Mouse (Mus musculus) frontal cortex, adult 2 months (tissue): Measurements from ENCODE around the gene Spata13. TPM values are rescaled to one million over a fixed set of nuclear protein-coding genes. Genes with fewer than 3 reads are reported as not detected.

Experiments used
- DNase-seq, 2 experiments: peaks; one replicate each; pipeline ENCODE4 v3.0.0; 2022; ENCODE audit warnings: low spot score in 1 of 2; ENCODE audit errors: extremely low spot score in 1 of 2
- polyA plus RNA-seq: library from polyadenylated mRNA; depleted of rRNA; stranded (reverse); fragments of >200 nt; gene quantifications from 2 replicates; pipeline ENCODE4 v1.2.3, GENCODE M21; 2012

The Spata13 gene
- polyA plus RNA-seq, 1 experiment, result 9.5 TPM

DNA sequence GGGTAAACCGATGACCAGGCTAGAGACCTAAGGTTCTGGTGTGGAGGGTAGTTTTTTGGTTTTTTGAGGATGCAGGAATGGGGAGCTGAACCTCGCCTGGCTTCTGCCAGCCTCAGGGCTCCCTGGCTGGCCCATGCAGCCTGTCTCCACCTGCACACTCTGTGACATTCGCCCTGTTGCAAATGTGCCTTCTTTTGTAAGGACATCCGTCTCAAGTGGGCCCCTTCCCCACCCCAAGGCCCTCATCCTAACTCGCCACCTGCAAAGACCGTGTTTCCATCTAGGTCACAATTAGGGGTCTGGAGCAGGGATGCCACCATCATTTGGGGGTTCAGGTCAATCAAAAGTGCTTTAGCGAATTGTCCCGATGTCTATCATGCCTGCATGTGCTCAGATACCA is 75.9 kb downstream of the Spata13 start:
- DNase-seq, result no peak

DNA sequence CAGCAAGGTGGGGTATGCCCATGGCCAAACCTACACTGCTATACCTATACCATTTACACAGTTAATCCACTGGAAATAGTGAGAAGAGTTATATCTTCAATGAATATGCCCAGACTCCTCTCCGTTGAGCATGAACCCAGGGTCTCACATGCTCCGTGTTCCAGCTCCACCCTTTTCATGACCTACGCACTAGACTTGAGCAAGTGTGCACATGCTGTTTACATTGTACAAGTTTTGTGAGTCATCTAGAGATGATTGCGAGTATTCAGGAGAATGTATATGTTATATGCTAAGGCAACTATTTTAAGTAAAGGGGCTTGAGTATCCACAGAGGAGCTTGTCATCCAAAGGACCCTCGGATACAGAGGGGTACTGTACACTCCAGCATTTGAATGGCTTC is 77.4 kb downstream of the Spata13 start:
- DNase-seq, result no peak

DNA sequence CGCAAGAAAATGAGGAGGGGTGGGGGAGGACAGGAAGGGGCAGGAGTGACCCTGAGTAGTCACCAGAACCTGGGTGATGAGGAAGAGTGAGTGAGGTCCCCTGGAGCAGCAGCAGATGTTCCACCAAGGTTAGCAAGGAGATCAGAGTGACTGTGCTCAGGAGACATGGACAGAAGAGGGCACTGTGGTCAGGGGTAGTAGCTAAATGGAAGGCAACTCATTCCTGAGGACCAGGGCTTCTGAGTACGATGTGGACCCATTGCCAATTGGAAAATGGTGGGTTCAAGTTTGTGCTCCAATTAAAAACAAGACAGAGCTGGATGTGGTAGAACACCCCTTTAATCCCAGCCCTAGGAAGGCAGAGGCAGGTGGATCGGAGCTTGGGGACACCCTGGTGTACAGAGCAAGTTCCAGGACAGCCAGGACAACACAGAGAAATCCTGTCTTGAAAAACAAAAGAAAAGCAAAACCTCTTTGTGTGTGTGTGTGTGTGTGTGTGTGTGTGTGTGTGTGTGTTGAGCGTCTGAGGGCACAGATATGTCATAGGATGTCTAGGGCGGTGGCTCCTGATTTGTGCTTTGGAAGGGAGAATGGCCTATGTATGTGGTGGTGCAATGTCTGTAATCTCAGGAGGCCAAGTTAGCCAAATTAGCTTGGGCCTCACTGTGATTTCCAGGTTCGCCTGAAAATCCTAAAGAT is 77.9 kb downstream of the Spata13 start:
- DNase-seq, result no peak

DNA sequence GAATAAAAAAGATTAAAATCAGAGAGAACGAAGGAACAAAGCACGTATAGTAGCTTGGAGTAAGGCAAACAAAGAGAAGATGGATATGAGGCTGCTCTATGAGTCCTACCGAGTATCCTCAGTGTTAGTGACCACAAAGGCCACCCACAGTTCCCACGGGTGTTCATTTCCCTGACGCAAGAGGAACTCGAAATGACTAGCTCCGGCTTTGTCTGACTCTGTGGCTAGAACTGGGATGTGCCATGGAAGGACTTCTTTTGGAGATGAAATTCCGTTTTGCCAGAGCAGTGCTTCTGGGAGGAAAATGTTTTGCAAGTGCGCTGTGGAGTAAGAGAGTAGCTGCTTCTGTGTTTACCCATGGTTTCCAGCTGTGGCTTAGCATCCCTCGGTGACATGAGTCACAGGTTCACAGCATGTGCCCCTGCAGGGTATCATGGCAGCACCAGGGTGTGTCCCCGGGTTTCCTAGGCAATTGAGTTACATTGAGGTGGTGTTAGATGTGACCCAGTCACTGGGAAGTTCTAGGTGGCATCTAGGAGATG is 78.6 kb downstream of the Spata13 start:
- no peak for DNase-seq

DNA sequence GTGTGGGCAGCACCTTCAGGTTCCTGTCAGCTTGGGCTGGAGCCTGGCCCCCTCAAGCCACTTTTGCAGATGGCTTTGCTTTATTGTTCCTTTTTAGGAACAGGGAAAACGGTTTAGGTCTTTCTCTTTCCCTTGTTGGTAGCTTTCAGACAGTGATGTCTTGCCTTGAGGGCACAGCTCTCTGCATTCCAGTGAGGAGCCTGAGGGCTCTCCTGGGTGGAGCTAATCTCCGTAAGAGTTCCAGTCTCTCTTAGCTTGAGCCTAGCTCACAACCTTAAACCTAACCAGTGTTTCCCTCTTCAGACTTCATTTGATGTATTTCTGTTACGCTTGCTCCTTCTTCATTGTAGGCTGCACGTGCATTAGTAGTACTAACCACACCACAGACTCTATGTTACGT is 81.9 kb downstream of the Spata13 start:
- DNase-seq, result no peak

DNA sequence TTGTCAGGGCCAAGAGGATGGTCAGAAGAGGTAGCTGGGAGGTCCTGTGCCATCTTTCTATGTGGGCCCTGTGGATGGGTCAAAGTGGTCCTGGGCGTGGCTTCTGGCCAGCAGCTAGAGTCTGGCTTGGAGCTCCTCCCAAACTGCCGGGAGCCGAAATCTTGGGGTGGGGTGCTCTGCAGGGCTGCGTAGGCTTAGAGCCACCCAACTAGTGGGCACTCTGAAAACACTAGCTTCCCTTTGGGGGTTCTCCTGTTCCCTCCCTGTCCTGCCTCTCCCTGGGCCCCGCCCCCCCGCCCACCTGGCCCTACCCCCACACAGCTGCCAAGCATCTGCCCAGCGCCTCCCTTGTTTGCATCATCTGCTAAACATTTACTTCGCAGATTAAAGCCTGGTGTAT is 87.5 kb downstream of the Spata13 start:
- DNase-seq, result no peak

DNA sequence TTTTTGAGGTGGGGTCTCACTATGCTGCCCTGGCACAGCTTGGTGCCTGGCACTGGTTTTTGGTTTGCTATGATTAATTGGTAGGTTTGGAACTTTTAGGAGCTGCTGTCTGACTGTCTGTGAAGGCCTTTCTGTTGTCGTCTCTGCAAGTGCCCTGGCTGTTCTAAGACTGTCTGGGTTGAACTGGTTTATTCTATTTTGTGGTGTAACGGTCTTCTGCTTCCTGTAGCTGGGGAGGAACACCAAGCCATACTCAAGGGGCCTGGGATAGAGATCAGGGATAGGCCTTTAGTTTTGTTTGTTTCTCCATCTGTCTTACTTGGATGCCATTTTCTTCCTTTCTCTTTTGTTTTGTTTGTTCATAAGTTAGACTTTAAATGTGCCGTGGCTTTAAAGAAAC is 88.1 kb downstream of the Spata13 start:
- no peak for DNase-seq

DNA sequence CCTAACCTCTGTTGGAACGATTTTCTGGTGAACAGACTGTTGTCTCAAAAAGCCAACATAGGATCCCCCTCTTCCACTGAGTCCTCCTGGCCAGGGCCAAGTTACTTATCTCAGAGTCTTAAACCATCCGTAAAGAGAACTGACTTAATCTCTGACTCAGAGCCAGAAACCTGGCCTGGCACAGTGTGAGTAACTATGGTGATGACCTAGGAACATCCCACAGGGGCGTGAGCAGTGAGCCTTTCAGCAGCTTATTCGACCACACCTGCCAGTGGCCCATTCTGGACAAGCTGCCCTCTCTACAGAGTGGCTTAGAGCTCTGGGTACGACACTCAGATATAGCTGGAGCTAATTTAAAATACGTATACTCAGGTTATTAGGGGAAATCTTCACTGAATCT is 92.3 kb downstream of the Spata13 start:
- no peak for DNase-seq

DNA sequence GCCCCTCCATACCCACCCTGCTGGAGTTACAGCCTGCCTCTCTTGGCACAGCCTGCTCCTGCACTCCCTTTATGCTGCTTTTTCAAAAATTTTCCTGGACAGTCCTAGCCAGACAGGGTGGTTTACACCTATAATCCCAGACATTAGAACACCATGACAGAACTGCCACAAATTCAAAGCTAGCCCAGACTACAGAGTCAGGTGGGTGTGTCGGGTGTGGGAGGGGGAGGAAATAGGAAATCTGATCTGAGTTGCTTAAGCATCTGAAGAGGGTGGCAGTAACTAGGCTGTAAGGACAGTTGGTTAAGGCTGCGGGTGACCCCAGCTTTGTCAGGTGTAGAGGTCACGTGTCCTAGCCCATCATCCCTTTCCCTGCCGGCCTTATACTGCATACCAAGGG is 93.3 kb downstream of the Spata13 start:
- no peak for DNase-seq

DNA sequence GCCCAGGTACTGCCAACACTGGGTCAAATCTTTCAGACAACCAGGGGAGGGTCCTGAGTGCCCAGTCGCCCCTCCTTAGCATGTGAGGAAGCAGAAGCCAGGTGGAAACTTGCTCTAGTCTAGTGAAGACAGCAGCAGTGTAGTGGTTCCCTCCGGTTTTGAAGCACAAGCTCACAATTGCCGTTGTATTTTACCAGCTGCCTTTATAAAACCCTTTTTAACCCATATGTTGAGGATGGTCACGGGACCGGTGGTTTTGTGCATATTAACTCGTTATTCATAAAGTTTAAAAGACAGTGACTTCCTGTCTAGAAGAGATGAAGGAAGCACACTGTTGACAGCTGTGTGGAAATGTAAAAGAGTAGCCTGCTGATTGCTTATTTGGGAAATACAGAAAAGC is 98.3 kb downstream of the Spata13 start:
- DNase-seq, result no peak

DNA sequence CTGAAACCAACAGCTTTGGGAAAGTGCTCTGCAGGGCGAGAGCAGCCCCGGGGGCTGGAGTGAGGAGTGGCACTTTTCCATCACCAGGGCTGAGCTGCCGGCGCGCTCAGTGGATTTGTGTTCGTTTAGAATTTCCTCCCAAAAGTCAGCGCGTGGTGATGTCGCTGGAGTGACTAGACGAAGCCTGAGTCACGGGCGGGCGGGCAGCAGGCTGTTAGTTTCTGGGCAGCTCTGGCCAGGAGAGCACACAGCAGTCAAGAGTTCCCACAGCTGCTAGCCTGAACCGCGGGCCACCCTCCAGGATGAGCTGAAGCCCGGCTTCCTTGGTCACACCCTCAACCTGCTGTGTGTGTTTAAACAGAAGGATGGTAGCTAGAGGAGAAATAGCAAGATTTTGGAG is 99.0 kb downstream of the Spata13 start:
- peak in 1 of 2 experiments; percentile 49 for DNase-seq

DNA sequence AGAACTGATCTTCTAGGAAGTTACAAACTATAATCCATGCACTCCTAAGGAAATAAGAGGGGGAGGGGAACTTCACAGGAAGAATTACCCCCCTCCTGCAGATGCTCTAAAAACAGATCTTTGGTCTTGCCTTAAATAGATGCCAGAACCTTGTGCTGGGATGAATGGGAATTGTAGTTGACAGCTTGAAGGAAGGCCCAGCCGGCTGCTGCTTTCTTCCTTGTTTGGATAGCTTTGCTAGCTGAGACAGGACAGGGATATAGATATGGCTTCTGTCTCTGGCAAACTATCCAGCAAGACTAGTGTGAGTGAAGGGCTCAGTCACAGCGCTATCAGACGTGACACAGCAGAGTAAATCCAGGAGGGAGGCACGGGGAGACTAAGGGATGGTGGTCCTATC is 99.9 kb downstream of the Spata13 start:
- DNase-seq, result no peak

DNA sequence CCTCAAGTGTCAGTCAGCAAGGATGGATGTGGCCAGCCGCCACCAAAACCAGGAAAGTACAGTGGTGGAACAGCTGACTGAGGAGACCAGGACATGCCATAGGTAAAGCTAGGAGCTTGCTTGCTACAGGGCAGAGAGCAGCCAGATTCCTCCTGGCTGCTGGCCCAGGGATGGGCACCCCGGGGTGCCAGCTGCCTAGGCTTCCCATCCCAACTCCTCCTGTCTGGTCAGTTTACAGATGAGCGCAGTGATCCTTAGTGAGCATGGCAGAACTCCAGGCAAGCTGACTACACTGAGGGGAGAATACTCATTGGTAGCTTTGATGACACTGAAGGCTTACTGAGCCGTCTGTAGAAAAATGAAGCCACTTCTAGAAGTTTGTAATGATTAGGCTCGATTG is 101.4 kb downstream of the Spata13 start:
- DNase-seq, result no peak

DNA sequence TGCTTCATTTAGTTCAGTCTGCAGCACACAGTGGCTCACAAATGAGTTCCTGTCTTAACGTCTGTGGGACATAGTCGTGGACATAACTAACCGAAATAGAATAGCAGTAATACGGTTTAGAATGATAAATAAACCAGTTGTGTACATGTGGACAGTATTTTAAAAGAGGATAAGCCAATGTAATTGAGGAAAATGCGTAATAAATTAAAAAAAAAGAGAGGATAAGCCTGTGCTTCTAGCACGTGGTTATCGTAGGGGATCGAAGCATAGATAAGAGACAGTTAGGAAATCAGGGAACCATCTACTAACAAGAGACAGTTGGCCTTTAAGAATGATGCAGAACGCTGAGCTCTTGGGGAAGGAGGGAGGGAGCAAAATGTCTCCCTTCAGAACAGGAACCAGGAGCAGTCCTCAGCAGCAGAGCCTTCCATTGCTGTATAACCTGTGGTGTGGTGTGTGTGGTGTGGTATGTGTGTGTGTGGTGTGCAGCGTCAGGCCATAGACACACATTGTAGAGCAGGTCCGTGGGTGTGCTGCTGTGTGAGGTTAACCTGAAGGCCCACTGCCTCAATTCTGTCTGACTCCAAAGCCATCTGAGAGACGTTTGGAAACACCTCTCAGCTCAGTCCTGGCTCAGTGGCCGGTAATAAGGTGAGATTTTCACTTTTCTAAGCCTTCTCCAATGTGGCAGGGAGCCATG is 102.2 kb downstream of the Spata13 start:
- DNase-seq, result no peak

DNA sequence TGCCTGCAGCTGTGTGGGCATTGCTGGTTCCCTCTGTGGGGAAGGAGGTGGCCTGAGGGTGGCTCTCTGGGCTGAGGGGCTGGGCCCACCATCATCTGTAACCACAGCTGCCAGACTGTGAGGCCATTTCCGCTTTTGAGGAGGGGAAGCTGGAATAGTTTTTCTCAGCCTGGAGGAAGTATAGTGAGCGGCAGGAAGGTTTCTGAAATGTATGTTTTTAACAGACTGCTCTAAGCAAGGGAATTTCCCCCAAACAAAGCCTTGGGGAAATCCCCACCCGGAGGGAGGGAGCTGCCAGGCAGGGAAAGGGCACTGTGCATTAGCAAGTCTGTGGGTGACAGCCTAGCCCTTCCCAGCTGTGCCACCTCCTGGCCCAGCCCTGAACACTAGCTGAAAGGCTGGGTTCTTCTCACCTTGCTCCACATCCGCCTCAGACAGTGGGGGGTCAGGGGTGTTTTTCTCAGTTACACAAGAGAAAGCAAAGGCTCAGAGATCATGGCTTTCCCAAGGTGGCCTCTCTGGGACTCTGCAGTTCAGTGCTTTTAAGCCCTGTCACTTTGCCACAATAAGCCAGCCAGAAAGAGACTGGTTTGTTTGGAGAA is 102.9 kb downstream of the Spata13 start:
- DNase-seq, result peak in 1 of 2 experiments; percentile 26

DNA sequence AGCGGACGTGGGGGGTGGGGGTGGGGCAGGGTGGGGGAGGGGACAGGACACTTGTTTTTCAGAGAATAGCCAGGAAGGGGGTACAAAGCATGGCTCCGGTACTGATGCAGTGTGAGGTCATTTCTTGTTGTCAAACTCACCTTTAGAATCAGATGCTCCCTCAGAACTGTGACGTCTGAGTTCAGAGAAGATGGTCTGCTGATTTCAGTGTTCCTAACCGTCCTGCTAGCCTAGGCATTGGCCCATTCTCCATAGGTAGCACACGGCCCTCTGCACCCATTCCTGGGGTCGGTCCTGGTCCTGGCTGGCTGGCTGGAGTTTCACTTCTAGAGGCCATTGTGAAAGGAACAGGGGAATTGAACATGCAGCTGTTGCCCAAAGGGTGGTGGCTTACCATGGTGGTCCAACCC is 103.4 kb downstream of the Spata13 start:
- DNase-seq, result no peak

DNA sequence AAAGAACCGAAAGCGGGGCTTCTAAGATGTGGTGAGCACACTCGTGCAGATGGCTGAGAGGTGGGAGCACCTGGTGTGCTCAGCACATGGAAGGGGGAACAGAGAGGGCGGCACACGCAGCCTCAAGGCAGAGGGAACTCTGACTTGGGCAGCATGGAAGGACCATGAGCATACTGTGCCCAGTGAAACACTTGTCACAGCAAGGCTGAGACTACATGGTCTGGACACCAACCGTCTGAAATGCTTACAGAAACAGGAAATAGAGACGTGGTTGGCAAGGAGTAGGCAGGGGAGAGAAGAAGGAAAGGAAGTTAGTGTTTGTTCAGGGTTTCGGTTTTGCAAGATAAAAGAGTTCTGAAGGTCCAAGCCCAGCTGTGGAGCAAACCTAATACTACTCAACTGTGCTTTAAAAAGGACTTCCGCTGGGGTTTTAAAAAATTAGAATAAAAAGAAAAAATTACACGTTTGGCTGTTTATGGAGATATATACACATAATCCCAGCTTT is 104.7 kb downstream of the Spata13 start:
- DNase-seq, result no peak

DNA sequence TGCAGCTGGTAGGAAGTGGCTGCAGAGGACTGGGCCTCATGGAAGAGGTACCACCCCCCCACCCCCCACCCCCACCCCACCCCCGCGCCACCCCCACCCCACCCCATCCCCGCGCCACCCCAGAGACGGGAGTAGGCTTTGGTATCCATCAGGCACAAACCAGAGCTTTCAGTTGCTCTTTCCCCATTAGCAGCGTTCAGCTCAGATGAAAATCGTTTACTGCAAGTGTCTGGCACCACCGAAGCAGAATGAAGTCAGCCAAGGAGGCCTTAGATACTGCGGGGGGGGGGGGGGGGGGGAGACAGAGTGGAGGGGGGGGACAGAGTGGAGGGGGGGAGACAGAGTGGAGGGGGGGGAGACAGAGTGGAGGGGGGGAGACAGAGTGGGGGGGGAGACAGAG is 105.4 kb downstream of the Spata13 start:
- DNase-seq, result no peak

DNA sequence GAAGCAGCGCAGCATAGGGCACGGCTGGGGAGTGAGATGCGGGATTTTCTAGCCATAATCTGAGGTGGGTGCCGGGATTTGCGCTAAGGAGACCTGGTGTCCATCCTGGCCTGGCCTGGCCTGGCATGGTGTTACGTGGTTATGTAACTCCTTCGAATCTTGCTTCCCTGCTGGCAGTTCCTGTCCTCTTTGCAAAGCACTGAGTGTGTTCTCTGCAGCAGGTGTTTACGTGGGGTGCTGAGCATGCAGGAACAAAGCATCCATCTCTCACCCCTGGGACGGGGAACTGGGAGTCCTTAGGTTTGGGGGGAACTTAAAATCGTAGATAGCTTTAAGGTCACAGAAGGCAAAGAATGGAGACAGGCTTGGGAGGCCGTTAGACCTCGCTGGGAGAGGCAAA is 105.8 kb downstream of the Spata13 start:
- DNase-seq, result no peak

DNA sequence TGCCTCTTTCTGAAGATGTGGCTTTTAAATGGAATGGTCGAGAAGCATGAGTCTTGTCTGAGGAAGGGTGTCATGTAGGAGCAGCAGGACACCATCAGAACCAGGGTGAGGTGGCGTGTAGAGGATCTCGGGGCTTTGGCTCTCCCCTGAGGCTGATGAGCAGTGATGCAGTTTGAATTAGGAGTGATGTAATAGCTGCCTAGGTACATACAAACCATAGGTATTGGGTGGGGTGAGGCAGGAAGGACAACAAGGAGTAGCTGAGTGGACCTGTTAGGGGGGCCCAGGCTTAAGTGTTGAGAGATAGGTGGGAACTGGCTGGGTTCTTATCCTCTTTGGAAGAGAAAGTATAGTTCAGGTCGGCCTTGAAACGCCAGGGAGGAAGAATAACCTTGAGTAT is 106.7 kb downstream of the Spata13 start:
- DNase-seq, result no peak

DNA sequence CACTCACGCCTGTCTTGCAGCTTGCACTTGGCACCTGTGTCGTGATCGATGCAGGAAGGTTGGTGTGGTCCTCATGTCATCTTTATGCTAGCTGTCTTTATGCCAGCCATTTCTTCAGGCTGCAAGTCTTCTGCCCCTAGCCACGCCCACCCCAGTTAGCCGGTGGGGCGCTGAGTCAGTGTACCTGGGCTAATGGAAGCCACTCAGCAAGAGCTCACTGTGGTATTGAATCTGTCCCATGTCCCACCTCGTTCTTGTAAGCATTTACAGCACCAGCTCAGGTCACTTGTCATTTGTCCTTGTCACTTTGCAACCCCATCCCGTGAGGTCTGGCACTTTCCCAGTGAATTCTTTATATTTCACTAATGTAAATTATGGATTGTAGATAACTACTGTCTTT is 107.2 kb downstream of the Spata13 start:
- DNase-seq, result no peak
